Mouse (Mus musculus) erythroblast, adult 5-6 weeks (primary cell): ENCODE results near the gene Rpl13a. TPM values are rescaled to one million over a fixed set of nuclear protein-coding genes. Genes with fewer than 3 reads are reported as not detected.
"Not testable (repeated sequence)": the region's sequence is repeated elsewhere in the genome, so short reads cannot be mapped to it uniquely, and the experiment has no call there.

Source experiments
- ATAC-seq: replicated peaks from 2 replicates; pipeline ENCODE4 v1.8.0; 2016; ENCODE audit warnings: moderate number of reproducible peaks, mild to moderate bottlenecking, moderate TSS enrichment, inconsistent platforms; ENCODE audit not compliant: poor library complexity, low FRiP score, severe bottlenecking
- total RNA-seq, 2 experiments: library from RNA; stranded (forward) in 1 of 2; stranded (reverse) in 1 of 2; fragments of 150-400 nt in 1 of 2; fragments of 200-764, 138-1000 nt in 1 of 2; gene quantifications; 2 replicates each; pipeline versions ENCODE4 v1.2.3 to v1.2.4; 2015 to 2017; ENCODE audit warnings: low replicate concordance in 2 of 2

Gene Rpl13a
- total RNA-seq, 2 experiments from 2014 or later: 475 to 725 TPM

- ATAC-seq: no peak
Observed at GRCm38 (mm10) chr7:45098541-45099240, 29.9 kb downstream of the Rpl13a start.

- no peak for ATAC-seq
Observed at GRCm38 (mm10) chr7:45097479-45097878, 31.1 kb downstream of the Rpl13a start.

GRCm38 (mm10) chr7:45095965-45096364, 32.6 kb downstream of the Rpl13a start:
- not testable (repeated sequence) for ATAC-seq

- no peak for ATAC-seq
Observed at GRCm38 (mm10) chr7:45095367-45095766, 33.2 kb downstream of the Rpl13a start.

- no peak for ATAC-seq
Observed at GRCm38 (mm10) chr7:45094121-45094520, 34.4 kb downstream of the Rpl13a start.

GRCm38 (mm10) chr7:45093516-45093905, 35.0 kb downstream of the Rpl13a start:
- ATAC-seq: no peak

- ATAC-seq: no peak
Observed at GRCm38 (mm10) chr7:45092828-45093515, 35.6 kb downstream of the Rpl13a start.

GRCm38 (mm10) chr7:45092048-45092447, 36.5 kb downstream of the Rpl13a start, which contains the start of gene Rcn3:
Rcn3 (minus strand) TSS chr7:45092221.
- no peak for ATAC-seq

- no peak for ATAC-seq
Observed at GRCm38 (mm10) chr7:45091001-45091990, 37.3 kb downstream of the Rpl13a start.

- ATAC-seq: 0 out of 2 replicates have a peak, but pooled peaks have one; percentile 35
Observed at GRCm38 (mm10) chr7:45090251-45090977, 38.1 kb downstream of the Rpl13a start.

GRCm38 (mm10) chr7:45088597-45088996, 40.0 kb downstream of the Rpl13a start:
- no peak for ATAC-seq

GRCm38 (mm10) chr7:45086084-45086483, 42.5 kb downstream of the Rpl13a start:
- no peak for ATAC-seq

- ATAC-seq: no peak
Observed at GRCm38 (mm10) chr7:45083300-45083890, 45.2 kb downstream of the Rpl13a start.

- no peak for ATAC-seq
Observed at GRCm38 (mm10) chr7:45082401-45083299, 45.9 kb downstream of the Rpl13a start.

GRCm38 (mm10) chr7:45081016-45081415, 47.5 kb downstream of the Rpl13a start:
- ATAC-seq: no peak

- peak; percentile 79 for ATAC-seq
Observed at GRCm38 (mm10) chr7:45079856-45080255, 48.7 kb downstream of the Rpl13a start.

- ATAC-seq: peak; percentile 60
Observed at GRCm38 (mm10) chr7:45078513-45078912, 50.0 kb downstream of the Rpl13a start.

GRCm38 (mm10) chr7:45077829-45078228, 50.7 kb downstream of the Rpl13a start:
- no peak for ATAC-seq
